Mouse (Mus musculus) cerebellum, adult 9-10 months (tissue): ENCODE data around the gene Olfr1284.
"Not testable (repeated sequence)": the region's sequence is repeated elsewhere in the genome, so short reads cannot be mapped to it uniquely, and the experiment has no call there.

Source experiments
- DNase-seq: peaks from one replicate; pipeline ENCODE4 v3.0.0; 2022

The Olfr1284 gene

GRCm38 (mm10) chr2:111375222-111375621, at the start of gene Olfr1284:
Gene Olfr1284 (plus strand): TSS chr2:111375522.
- no peak for DNase-seq

GRCm38 (mm10) chr2:111326220-111326619, 49.1 kb upstream of the Olfr1284 start, which contains the start of gene Olfr1281:
Gene Olfr1281 (plus strand): TSS chr2:111326520.
- DNase-seq, result no peak

- DNase-seq, result not testable (repeated sequence)
Observed at GRCm38 (mm10) chr2:111333721-111334120, 41.6 kb upstream of the Olfr1284 start.

GRCm38 (mm10) chr2:111335976-111336375, 39.3 kb upstream of the Olfr1284 start, which contains the start of gene Olfr1282:
Gene Olfr1282 (minus strand): TSS chr2:111336076.
- DNase-seq, result no peak

- no peak for DNase-seq
Observed at GRCm38 (mm10) chr2:111366490-111366889, 8.8 kb upstream of the Olfr1284 start, which contains the start of gene Olfr1283. Gene Olfr1283 (plus strand): TSS chr2:111366790.

GRCm38 (mm10) chr2:111422931-111423330, 47.6 kb downstream of the Olfr1284 start, which contains the start of gene Olfr1286:
Gene Olfr1286 (minus strand): TSS chr2:111423115.
- no peak for DNase-seq
